9 mouse cellular contexts compared by ENCODE assay signal in the genomic region with DNA sequence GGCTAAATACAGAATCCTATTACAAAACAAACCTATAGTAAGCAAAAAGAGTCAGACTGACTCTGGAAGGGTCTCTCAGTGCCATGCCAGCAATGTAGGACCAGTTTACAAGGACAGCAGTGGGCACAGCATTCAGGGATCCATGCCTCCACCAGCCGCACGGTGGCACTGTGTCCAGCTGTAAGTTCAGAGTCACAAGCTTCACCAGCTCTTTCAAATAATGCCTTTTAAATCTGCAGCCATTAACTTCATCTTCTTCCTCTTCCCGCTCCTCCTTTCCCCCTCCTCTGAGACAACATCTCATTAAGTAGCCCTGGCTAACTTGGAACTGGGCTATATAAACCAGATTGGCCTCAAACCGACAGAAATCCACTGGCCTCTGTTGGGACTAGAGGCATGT. TPM values are rescaled to one million over a fixed set of nuclear protein-coding genes. Genes with fewer than 3 reads are reported as not detected.
A peak's percentile ranks its signal among the peaks of the same experiment; 100 is the strongest.
DNase-seq lines count a peak whose midpoint lies in the region; ATAC-seq and TF ChIP-seq lines count a peak whose summit lies in the region.
"Had no signal": no experiment of that assay in that cellular context is flagged by ENCODE, and none has a peak within 500 bp of the region (broad histone marks: within the 10 kb centered on the region; RNA-seq: fewer than 3 reads in every experiment).

No protein-coding gene starts in this region.

- TF ChIP-seq CTCF in lung, embryonic 14.5 days (IDR thresholded peaks at IDR 0.05; ENCODE audit: low read depth): peak; percentile 80
- peak; percentile 78 for TF ChIP-seq CTCF in stomach, postnatal 0 days (IDR thresholded peaks at IDR 0.05; ENCODE audit: low read depth)

- peak; percentile 68 for ATAC-seq in erythroblast, adult 5-6 weeks (replicated peaks; ENCODE audit: low FRiP score, poor library complexity, severe bottlenecking)
- ATAC-seq in lung, embryonic 14.5 days (ENCODE audit: insufficient read depth): no peak
- ATAC-seq in stomach, postnatal 0 days (ENCODE audit: low FRiP score, low TSS enrichment): no peak

- H3K9ac ChIP-seq in lung, embryonic 14.5 days: no peak overlapping the region
- no peak overlapping the region for H3K9ac ChIP-seq in stomach, postnatal 0 days (ENCODE audit: low read length)

- no peaks in the 10 kb centered on the region for H3K36me3 ChIP-seq in lung, embryonic 14.5 days (ENCODE audit: insufficient read depth)
- H3K36me3 ChIP-seq in stomach, postnatal 0 days (ENCODE audit: control insufficient read depth, insufficient read depth, low read length): no peaks in the 10 kb centered on the region

- H3K27ac ChIP-seq in lung, embryonic 14.5 days (ENCODE audit: low read depth): no peak overlapping the region
- H3K27ac ChIP-seq in stomach, postnatal 0 days (replicated peaks): no peak overlapping the region

- no peaks in the 10 kb centered on the region for H3K9me3 ChIP-seq in lung, embryonic 14.5 days (ENCODE audit: low read depth, low read length)
- no peaks in the 10 kb centered on the region for H3K9me3 ChIP-seq in stomach, postnatal 0 days (ENCODE audit: control insufficient read depth, low read length)

- peak; percentile 41 to 48 for DNase-seq in adrenal gland, adult 18-20 months (ENCODE audit: low spot score in 2 of 2)
- DNase-seq in adrenal gland, adult 8-10 months: no peak
- DNase-seq in layer of hippocampus, adult 11-12 months (ENCODE audit: low spot score): peak; percentile 39
- DNase-seq in layer of hippocampus, adult 9-11 months: no peak
- DNase-seq in NIH3T3 (ENCODE audit: low read depth): peak; percentile 77
- peak; percentile 72 for DNase-seq in lung, embryonic 14.5 days
- peak; percentile 57 for DNase-seq in stomach, postnatal 0 days (ENCODE audit: low spot score)

- no peak for TF ChIP-seq EP300 in stomach, postnatal 0 days (optimal IDR thresholded peaks at IDR 0.05)

- 30% methylated on average over 4 of the region's 4 CpGs for WGBS in lung, embryonic 14.5 days
- 23% methylated on average over 4 of the region's 4 CpGs for WGBS in stomach, postnatal 0 days

- H3K4me1 ChIP-seq in lung, embryonic 14.5 days (ENCODE audit: insufficient read depth): no peaks in the 10 kb centered on the region
- no peaks in the 10 kb centered on the region for H3K4me1 ChIP-seq in stomach, postnatal 0 days (replicated peaks; ENCODE audit: control insufficient read depth, insufficient read depth)

- H3K4me2 ChIP-seq in lung, embryonic 14.5 days: no peak overlapping the region
- no peak overlapping the region for H3K4me2 ChIP-seq in stomach, postnatal 0 days (replicated peaks; ENCODE audit: low read depth)

- H3K27me3 ChIP-seq in lung, embryonic 14.5 days (ENCODE audit: insufficient read depth, low read length): no peaks in the 10 kb centered on the region
- H3K27me3 ChIP-seq in stomach, postnatal 0 days (ENCODE audit: control insufficient read depth, insufficient read depth, low read length): no peaks in the 10 kb centered on the region

- no peak overlapping the region for H3K4me3 ChIP-seq in lung, embryonic 14.5 days (ENCODE audit: low read depth, low read length)
- H3K4me3 ChIP-seq in stomach, postnatal 0 days (ENCODE audit: low read depth, low read length): no peak overlapping the region

RNA-seq across cellular contexts. Expression of a gene that starts 9.4 kb away (rescaled TPM):
- total RNA-seq in adrenal gland, adult 18-20 months (2021): under 1 TPM; 0.33 to 0.48 TPM
- total RNA-seq in adrenal gland, adult 8-10 months (2022): under 1 TPM in 3 of 4 experiments, not detected in 1; 0.31 to 0.56 (median 0.41) TPM
- total RNA-seq in erythroblast, adult 5-6 weeks (2015; ENCODE audit: low replicate concordance): 153 and 185 TPM in 2 replicates
- total RNA-seq in erythroblast, adult 5-6 weeks (2017; ENCODE audit: low replicate concordance): 68.4 and 78.9 TPM in 2 replicates
- 0.45 and 0.72 TPM in 2 replicates for polyA plus RNA-seq in lung, embryonic 14.5 days (2014; fragmentation: Nextera tagmentation; extraction: Ambion mirVana)
- polyA plus RNA-seq in stomach, postnatal 0 days (2015; fragmentation: Nextera tagmentation; extraction: Ambion mirVana): 0.50 and 0.52 TPM in 2 replicates

RNA-seq across cellular contexts. Expression of a gene that starts 14.4 kb away (rescaled TPM):
- 100 to 1,000 TPM; 207 to 260 TPM for total RNA-seq in adrenal gland, adult 18-20 months (2021)
- 100 to 1,000 TPM; 249 to 283 (median 265) TPM for total RNA-seq in adrenal gland, adult 8-10 months (2022)
- 81.3 and 118 TPM in 2 replicates for total RNA-seq in erythroblast, adult 5-6 weeks (2015; ENCODE audit: low replicate concordance)
- 58.7 and 64.3 TPM in 2 replicates for total RNA-seq in erythroblast, adult 5-6 weeks (2017; ENCODE audit: low replicate concordance)
- polyA plus RNA-seq in lung, embryonic 14.5 days (2014; fragmentation: Nextera tagmentation; extraction: Ambion mirVana): 756 and 759 TPM in 2 replicates
- 308 and 318 TPM in 2 replicates for polyA plus RNA-seq in stomach, postnatal 0 days (2015; fragmentation: Nextera tagmentation; extraction: Ambion mirVana)

RNA-seq across cellular contexts. Expression of a gene that starts 19.6 kb away (rescaled TPM):
- not detected for total RNA-seq in adrenal gland, adult 18-20 months (2021)
- total RNA-seq in adrenal gland, adult 8-10 months (2022): not detected
- not detected in 2 replicates for total RNA-seq in erythroblast, adult 5-6 weeks (2015; ENCODE audit: low replicate concordance)
- total RNA-seq in erythroblast, adult 5-6 weeks (2017; ENCODE audit: low replicate concordance): not detected in 2 replicates
- polyA plus RNA-seq in lung, embryonic 14.5 days (2014; fragmentation: Nextera tagmentation; extraction: Ambion mirVana): not detected in 2 replicates
- not detected in 2 replicates for polyA plus RNA-seq in stomach, postnatal 0 days (2015; fragmentation: Nextera tagmentation; extraction: Ambion mirVana)
- polyA plus RNA-seq: gonadal fat pad, adult 2 months had no signal

RNA-seq across cellular contexts. Expression of a gene that starts 29.6 kb away (rescaled TPM):
- total RNA-seq in adrenal gland, adult 18-20 months (2021): not detected
- not detected for total RNA-seq in adrenal gland, adult 8-10 months (2022)
- total RNA-seq in erythroblast, adult 5-6 weeks (2015; ENCODE audit: low replicate concordance): not detected in 2 replicates
- not detected in 2 replicates for total RNA-seq in erythroblast, adult 5-6 weeks (2017; ENCODE audit: low replicate concordance)
- polyA plus RNA-seq in lung, embryonic 14.5 days (2014; fragmentation: Nextera tagmentation; extraction: Ambion mirVana): not detected in 2 replicates
- not detected in 2 replicates for polyA plus RNA-seq in stomach, postnatal 0 days (2015; fragmentation: Nextera tagmentation; extraction: Ambion mirVana)

RNA-seq across cellular contexts. Expression of a gene that starts 32.7 kb away (rescaled TPM):
- 10 to 100 TPM; 11.7 to 16.2 TPM for total RNA-seq in adrenal gland, adult 18-20 months (2021)
- total RNA-seq in adrenal gland, adult 8-10 months (2022): 10 to 100 TPM; 12.8 to 44.5 (median 22.1) TPM
- total RNA-seq in erythroblast, adult 5-6 weeks (2015; ENCODE audit: low replicate concordance): 1.5 TPM in 1 of 2 replicates, not detected in the other
- 0.42 TPM in 1 of 2 replicates, not detected in the other for total RNA-seq in erythroblast, adult 5-6 weeks (2017; ENCODE audit: low replicate concordance)
- 0.46 and 0.93 TPM in 2 replicates for polyA plus RNA-seq in lung, embryonic 14.5 days (2014; fragmentation: Nextera tagmentation; extraction: Ambion mirVana)
- polyA plus RNA-seq in stomach, postnatal 0 days (2015; fragmentation: Nextera tagmentation; extraction: Ambion mirVana): 1.2 and 1.3 TPM in 2 replicates

Comparison
In these comparisons a context has a peak if more than half of its experiments do, and no peak if none do; other contexts are left out.
1. DNase-seq: peak in adrenal gland, adult 18-20 months (2 of 2), layer of hippocampus, adult 11-12 months (single experiment), NIH3T3 (single experiment), lung, embryonic 14.5 days (single experiment) and stomach, postnatal 0 days (single experiment); none in adrenal gland, adult 8-10 months (single experiment) and layer of hippocampus, adult 9-11 months (single experiment).
2. RNA of a gene that starts 9.4 kb away (total RNA-seq): 68.4 to 185 TPM in erythroblast, adult 5-6 weeks; 0.33 to 0.48 TPM in adrenal gland, adult 18-20 months and 0.31 to 0.56 TPM in adrenal gland, adult 8-10 months; every median in the first group is over 10 times any median in the second.